Mouse (Mus musculus): ENCODE results near the gene Shisa6. TPM values are rescaled to one million over a fixed set of nuclear protein-coding genes. Genes with fewer than 3 reads are reported as not detected.
A peak's percentile ranks its signal among the peaks of the same experiment; 100 is the strongest.

Shisa6 gene
- polyA plus RNA-seq, 1 experiment from 2014 or later: 0.51 TPM

DNA sequence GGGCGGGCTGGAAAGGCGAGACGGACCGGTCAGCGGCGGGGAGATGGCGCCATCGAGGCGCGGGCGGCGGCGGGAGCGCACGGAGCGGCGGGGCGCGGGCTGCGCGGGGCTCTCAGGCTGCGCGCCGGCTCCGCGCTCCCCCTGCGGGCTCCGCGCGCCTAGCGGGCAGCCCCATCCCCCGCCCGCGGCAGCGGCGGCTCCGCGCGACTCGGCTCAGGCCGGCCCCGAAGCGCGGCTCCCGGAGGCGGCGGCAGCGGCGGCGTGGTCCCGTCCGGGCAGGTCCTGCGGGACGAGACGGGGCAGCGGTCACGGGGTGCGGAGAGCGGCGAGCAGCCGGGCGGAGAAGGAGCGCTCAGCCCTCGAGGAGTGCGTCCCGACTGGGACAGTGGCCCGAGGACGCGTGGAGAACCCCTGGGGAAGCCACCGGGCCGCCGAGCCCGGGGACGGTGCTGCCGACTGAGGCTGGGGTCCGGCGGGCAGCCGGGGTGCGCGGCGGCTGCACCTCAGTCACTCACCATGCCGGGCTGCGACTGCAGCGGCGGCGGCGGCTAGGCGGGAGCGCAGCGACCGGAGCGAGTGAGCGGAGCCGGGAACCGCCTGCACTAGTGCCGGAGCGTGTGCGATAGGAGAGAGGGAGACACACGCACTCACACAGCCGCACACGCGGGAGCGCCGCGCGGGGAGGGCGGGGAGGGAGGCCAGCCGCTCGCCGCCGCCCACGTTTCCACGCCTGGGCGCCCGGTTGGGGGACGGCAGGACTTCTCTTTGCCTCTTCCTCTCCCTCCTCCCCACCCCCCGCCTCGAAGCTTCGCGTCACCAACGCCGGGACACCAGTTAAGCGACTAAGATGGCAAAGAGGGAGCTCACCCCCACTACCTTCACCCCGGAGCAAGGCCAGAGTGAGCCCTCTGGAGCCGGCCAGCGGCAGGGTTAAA, 549 bp upstream of the Shisa6 start:
- peaks cover 97% of the 10 kb centered on the region for H3K27me3 ChIP-seq
- peak overlapping the region; percentile 61 for H3K9ac ChIP-seq
- H3K27ac ChIP-seq: no peak overlapping the region
- peaks cover 20% of the 10 kb centered on the region for H3K4me1 ChIP-seq
- peak overlapping the region; percentile 93 for H3K4me2 ChIP-seq (replicated peaks)
- H3K4me3 ChIP-seq: peak overlapping the region; percentile 58
- H3K9me3 ChIP-seq: no peaks in the 10 kb centered on the region
- ATAC-seq (ENCODE audit: low FRiP score, low read depth): peak; percentile 40
- no peaks in the 10 kb centered on the region for H3K36me3 ChIP-seq
- WGBS: 1% methylated on average over 48 of the region's 126 CpGs

GRCm38 (mm10) chr11:66524251-66524650, 1.5 kb downstream of the Shisa6 start:
- no peaks in the 10 kb centered on the region for H3K36me3 ChIP-seq
- H3K9ac ChIP-seq: no peak overlapping the region
- peaks cover 83% of the 10 kb centered on the region for H3K27me3 ChIP-seq
- no peak overlapping the region for H3K27ac ChIP-seq
- no peaks in the 10 kb centered on the region for H3K9me3 ChIP-seq
- 44% methylated on average over 4 of the region's 4 CpGs for WGBS
- no peak overlapping the region for H3K4me3 ChIP-seq
- H3K4me2 ChIP-seq (replicated peaks): no peak overlapping the region
- peaks cover 20% of the 10 kb centered on the region for H3K4me1 ChIP-seq
- ATAC-seq (ENCODE audit: low FRiP score, low read depth): no peak

DNA sequence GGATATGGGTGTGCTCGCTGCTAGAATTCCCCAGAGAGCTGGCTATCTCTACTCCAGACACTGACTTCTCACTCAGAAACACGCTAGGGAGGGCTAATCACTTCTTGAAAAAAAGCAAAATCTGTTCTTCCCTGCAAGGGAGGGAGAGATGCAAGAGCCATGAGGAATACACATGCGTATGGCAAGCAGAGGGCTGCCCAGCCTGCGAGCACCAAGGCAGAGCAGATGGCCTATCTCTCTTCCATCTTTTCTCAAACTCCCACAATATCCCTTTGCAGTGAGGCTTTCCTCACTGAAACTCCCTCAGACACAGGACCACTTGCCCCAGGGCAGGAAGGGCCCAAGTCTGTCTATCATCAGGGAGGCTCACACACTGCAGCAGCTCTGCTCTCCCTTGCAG, 3.4 kb downstream of the Shisa6 start:
- H3K4me3 ChIP-seq: no peak overlapping the region
- H3K4me2 ChIP-seq (replicated peaks): no peak overlapping the region
- no peaks in the 10 kb centered on the region for H3K9me3 ChIP-seq
- H3K9ac ChIP-seq: no peak overlapping the region
- no peaks in the 10 kb centered on the region for H3K36me3 ChIP-seq
- ATAC-seq (ENCODE audit: low FRiP score, low read depth): no peak
- H3K4me1 ChIP-seq: peaks cover 19% of the 10 kb centered on the region
- H3K27me3 ChIP-seq: peaks cover 69% of the 10 kb centered on the region
- no peak overlapping the region for H3K27ac ChIP-seq
- 79% methylated on average over 4 of the region's 4 CpGs for WGBS

- Histone ChIP-seq H3K27ac (no peak overlapping the region), H3K4me3 (no peak overlapping the region), H3K4me2 (replicated peaks) (no peak overlapping the region), H3K9me3 (no peaks in the 10 kb centered on the region), H3K36me3 (no peaks in the 10 kb centered on the region), H3K27me3 (peaks cover 43% of the 10 kb centered on the region), H3K9ac (no peak overlapping the region), H3K4me1 (no peaks in the 10 kb centered on the region)
- 84% methylated on average over 6 of the region's 6 CpGs for WGBS
- no peak for ATAC-seq (ENCODE audit: low FRiP score, low read depth)
Measured at GRCm38 (mm10) chr11:66519386-66519785, 6.4 kb downstream of the Shisa6 start.

DNA sequence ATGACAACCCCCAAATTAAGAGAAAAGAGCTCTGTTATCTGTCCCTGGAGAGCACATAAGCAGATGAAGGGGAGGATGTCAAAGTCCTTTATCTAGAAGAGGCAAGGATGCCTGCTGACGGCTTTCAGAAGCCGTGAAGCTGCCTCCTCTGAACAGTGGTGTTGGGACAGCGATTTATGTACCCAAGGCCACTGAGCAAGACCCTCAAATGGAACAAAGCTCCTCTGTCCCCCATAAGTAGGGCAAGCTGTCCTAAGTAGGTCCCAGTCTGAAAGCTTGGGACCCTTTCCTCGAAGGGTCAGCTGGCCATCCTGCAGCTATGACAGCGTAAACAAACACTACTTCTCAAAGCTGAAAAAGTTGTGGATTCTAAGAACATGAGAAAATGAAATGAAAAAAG, 11.4 kb downstream of the Shisa6 start:
- no peak overlapping the region for H3K27ac ChIP-seq
- no peak for ATAC-seq (ENCODE audit: low FRiP score, low read depth)
- 74% methylated on average over 5 of the region's 5 CpGs for WGBS

DNA sequence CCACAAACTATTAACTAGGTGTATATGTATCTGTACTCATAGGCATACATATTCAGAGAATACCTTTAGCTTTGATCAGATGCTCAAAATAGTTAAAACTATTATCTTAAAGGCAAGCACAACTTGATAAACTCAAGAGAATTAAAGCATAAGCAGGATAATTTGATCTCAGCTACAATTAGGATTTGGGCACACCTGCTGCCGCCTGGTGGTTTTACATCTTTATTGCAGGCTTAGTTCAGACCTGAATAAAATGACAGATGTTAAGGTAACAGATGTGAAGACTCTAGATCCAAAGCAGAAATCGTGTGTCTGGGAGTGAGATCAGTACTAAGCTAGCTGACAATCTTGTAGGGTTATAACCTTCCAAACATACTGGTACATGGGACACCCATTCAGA, 24.8 kb downstream of the Shisa6 start:
- Histone ChIP-seq H3K9me3 (no peaks in the 10 kb centered on the region), H3K4me3 (no peak overlapping the region), H3K4me2 (replicated peaks) (no peak overlapping the region), H3K27me3 (no peaks in the 10 kb centered on the region; the same call in 1 of the 2 replicates), H3K9ac (no peak overlapping the region), H3K4me1 (peaks cover 11% of the 10 kb centered on the region), H3K36me3 (no peaks in the 10 kb centered on the region), H3K27ac (no peak overlapping the region)
- WGBS: 59% methylated on average over 2 of the region's 2 CpGs
- ATAC-seq (ENCODE audit: low FRiP score, low read depth): no peak

More for the DNA sequence above, 11.4 kb downstream of the Shisa6 start:
- H3K27me3 ChIP-seq: peaks cover 8% of the 10 kb centered on the region; the same call in 1 of the 2 replicates
- H3K4me3 ChIP-seq: no peak overlapping the region
- H3K9ac ChIP-seq: no peak overlapping the region
- H3K9me3 ChIP-seq: no peaks in the 10 kb centered on the region; the same call in 1 of the 2 replicates
- no peaks in the 10 kb centered on the region for H3K4me1 ChIP-seq
- H3K36me3 ChIP-seq: no peaks in the 10 kb centered on the region
- H3K4me2 ChIP-seq (replicated peaks): no peak overlapping the region

DNA sequence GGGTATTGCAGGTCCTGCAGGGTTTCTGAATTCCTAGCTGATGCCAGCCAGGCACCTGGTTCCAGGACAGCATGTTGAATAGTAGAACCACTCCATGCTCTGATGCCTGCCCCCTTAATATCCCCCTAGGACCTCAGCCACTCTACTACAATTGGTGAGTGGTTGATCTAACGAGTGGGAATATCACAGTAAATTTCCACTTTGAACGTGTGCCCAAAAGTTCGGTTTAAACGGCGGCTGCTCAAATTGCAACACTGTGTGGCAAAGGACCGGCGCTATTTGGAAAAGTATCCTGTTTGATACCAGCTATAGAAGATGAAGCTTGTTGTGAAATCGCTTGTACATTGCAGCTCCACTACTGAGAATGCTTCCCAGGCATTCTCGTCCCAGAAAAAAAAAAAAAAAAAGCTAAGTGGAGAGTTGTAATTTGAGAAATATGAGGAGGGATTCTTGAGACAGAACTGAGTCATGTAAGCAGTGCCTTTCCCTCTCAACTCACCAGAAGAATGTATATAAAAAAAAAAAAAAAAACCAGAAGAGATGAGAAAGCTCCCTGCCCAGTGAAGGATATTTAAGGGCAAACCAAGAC, 26.8 kb downstream of the Shisa6 start:
- no peak for ATAC-seq (ENCODE audit: low FRiP score, low read depth)
- no peak overlapping the region for H3K4me3 ChIP-seq
- 55% methylated on average over 9 of the region's 9 CpGs for WGBS
- H3K27me3 ChIP-seq: no peaks in the 10 kb centered on the region; the same call in 1 of the 2 replicates
- H3K36me3 ChIP-seq: no peaks in the 10 kb centered on the region
- no peaks in the 10 kb centered on the region for H3K9me3 ChIP-seq
- no peak overlapping the region for H3K4me2 ChIP-seq (replicated peaks)
- no peak overlapping the region for H3K27ac ChIP-seq
- H3K9ac ChIP-seq: no peak overlapping the region
- peaks cover 11% of the 10 kb centered on the region for H3K4me1 ChIP-seq

DNA sequence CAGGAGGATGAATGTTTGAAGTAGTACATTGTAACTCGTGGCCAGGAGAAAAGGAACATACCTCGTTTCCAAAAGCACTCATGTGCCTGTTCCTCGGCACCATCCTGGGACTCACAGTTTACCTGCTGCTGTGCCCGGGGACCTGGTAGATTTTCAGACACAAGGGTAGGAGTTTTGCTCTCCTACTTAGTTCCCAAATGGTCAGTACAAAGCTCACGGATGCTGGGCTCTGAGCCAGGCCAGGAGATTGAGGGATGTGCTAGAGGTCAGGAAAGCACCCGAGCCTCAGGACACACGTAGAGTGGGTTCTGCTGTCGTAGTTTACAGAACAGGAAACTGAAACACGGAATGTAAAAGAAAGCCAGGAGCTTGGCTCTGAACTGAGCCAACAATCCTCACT, 29.5 kb downstream of the Shisa6 start:
- H3K9ac ChIP-seq: no peak overlapping the region
- H3K9me3 ChIP-seq: no peaks in the 10 kb centered on the region
- no peak overlapping the region for H3K4me3 ChIP-seq
- H3K4me1 ChIP-seq: peaks cover 11% of the 10 kb centered on the region
- H3K36me3 ChIP-seq: no peaks in the 10 kb centered on the region
- 74% methylated on average over 9 of the region's 9 CpGs for WGBS
- H3K4me2 ChIP-seq (replicated peaks): no peak overlapping the region
- H3K27me3 ChIP-seq: no peaks in the 10 kb centered on the region
- H3K27ac ChIP-seq: no peak overlapping the region
- ATAC-seq (ENCODE audit: low FRiP score, low read depth): no peak

DNA sequence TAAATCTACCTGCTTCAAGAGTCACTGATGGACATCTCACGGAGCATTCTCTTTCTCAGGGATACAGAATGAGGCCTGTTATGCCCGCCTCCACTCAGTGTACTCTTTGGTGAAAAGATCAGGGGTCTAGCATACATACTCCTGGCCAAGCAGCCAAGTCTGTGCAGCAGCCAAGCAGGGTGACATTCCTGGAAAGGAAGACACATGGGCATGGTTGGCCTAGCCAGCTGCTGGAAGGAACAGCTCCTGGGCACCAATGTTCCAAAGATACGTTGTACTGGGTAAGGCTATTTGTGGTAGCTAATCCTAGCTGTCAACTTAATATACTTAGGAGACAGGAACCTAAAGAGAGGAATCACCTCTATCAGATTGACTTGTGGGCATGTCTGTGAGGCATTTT, 31.4 kb downstream of the Shisa6 start:
- Histone ChIP-seq H3K36me3 (no peaks in the 10 kb centered on the region), H3K27ac (no peak overlapping the region), H3K9me3 (no peaks in the 10 kb centered on the region), H3K9ac (no peak overlapping the region), H3K27me3 (no peaks in the 10 kb centered on the region), H3K4me1 (peaks cover 8% of the 10 kb centered on the region), H3K4me3 (no peak overlapping the region), H3K4me2 (replicated peaks) (no peak overlapping the region)
- 81% methylated on average over 3 of the region's 3 CpGs for WGBS
- ATAC-seq (ENCODE audit: low FRiP score, low read depth): no peak

DNA sequence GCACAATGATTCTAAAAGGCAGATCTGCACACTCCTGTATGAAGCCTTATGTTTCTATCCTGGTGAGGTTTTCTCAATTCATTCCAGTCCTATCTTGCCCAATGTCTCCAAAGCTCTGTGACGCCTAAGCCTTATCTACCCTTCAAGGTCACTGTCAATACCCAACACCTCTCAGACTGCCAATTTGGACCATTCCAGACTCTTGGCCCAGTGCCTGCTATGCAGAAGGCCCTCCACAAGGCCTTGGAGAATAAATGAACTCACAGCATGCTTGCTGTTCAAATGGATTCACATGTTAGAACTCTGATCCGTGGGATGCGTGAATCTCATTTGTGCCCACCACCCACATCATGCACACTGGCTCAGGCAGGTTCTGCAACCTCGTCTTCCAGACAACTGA, 38.0 kb downstream of the Shisa6 start:
- no peaks in the 10 kb centered on the region for H3K27me3 ChIP-seq
- no peak overlapping the region for H3K9ac ChIP-seq
- H3K4me2 ChIP-seq (replicated peaks): no peak overlapping the region
- no peak for ATAC-seq (ENCODE audit: low FRiP score, low read depth)
- H3K4me3 ChIP-seq: no peak overlapping the region
- H3K36me3 ChIP-seq: no peaks in the 10 kb centered on the region
- no peaks in the 10 kb centered on the region for H3K9me3 ChIP-seq
- H3K4me1 ChIP-seq: no peaks in the 10 kb centered on the region
- 86% methylated on average over 4 of the region's 4 CpGs for WGBS
- H3K27ac ChIP-seq: no peak overlapping the region

- ATAC-seq (ENCODE audit: low FRiP score, low read depth): no peak
- Histone ChIP-seq H3K4me1 (no peaks in the 10 kb centered on the region), H3K9ac (no peak overlapping the region), H3K36me3 (no peaks in the 10 kb centered on the region), H3K4me3 (no peak overlapping the region), H3K27ac (no peak overlapping the region), H3K4me2 (replicated peaks) (no peak overlapping the region), H3K27me3 (no peaks in the 10 kb centered on the region), H3K9me3 (no peaks in the 10 kb centered on the region)
- WGBS: 72% methylated on average over 6 of the region's 6 CpGs
Measured at GRCm38 (mm10) chr11:66482501-66482900, 43.3 kb downstream of the Shisa6 start.

DNA sequence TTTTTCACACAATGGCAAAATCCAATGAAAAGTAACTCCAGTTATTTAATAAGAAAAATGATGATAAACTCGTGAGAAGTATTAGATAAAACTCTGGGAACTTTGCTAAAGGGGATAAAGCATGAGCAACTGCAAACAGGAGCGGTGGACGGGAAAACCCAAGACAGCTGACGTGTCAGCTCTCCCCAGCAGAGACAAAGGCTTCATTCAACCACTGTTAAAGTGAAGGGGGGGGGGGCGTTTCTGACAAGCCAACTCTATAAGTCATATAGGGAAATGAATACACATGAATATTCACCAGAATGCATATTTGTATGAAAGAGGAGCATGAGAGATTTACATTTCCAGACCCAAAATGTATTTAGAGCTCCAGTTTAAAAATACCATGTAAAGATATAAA, 83.1 kb downstream of the Shisa6 start:
- H3K4me3 ChIP-seq: no peak overlapping the region
- H3K4me1 ChIP-seq: no peaks in the 10 kb centered on the region
- H3K4me2 ChIP-seq (replicated peaks): no peak overlapping the region
- no peaks in the 10 kb centered on the region for H3K36me3 ChIP-seq
- H3K27ac ChIP-seq: no peak overlapping the region
- WGBS: 54% methylated on average over 5 of the region's 5 CpGs
- H3K9ac ChIP-seq: no peak overlapping the region
- no peaks in the 10 kb centered on the region for H3K9me3 ChIP-seq
- no peaks in the 10 kb centered on the region for H3K27me3 ChIP-seq
- ATAC-seq (ENCODE audit: low FRiP score, low read depth): no peak
